Mouse (Mus musculus) hindbrain, embryonic 15.5 days (tissue): ENCODE data around the gene Specc1l. TPM values are rescaled to one million over a fixed set of nuclear protein-coding genes. Genes with fewer than 3 reads are reported as not detected.
A peak's percentile ranks its signal among the peaks of the same experiment; 100 is the strongest.

ENCODE experiments used
- ATAC-seq: fragments of 200-750 bp; cut with Nextera tagmentation; 2 replicates; pipeline ENCODE4 v1.8.0; 2017; ENCODE audit warnings: low read depth, moderate number of reproducible peaks, moderate TSS enrichment; ENCODE audit not compliant: low FRiP score
- H3K27ac ChIP-seq: fragments of 300-500 bp; sonication (generic); replicated peaks from 2 replicates; pipeline ENCODE4 v1.5.1; 2015; ENCODE audit warnings: mild to moderate bottlenecking, inconsistent platforms
- H3K27me3 ChIP-seq: fragments of 300-500 bp; sonication (generic); 2 replicates; pipeline ENCODE4 v1.6.1; 2015; ENCODE audit warnings: control low read depth, inconsistent platforms
- H3K36me3 ChIP-seq: fragments of 300-500 bp; sonication (generic); 2 replicates; pipeline ENCODE4 v1.6.1; 2015; ENCODE audit warnings: control low read depth, inconsistent platforms
- H3K4me1 ChIP-seq: fragments of 300-500 bp; sonication (generic); replicated peaks from 2 replicates; pipeline ENCODE4 v1.6.1; 2015; ENCODE audit warnings: control low read depth, inconsistent platforms
- H3K4me2 ChIP-seq: fragments of 300-500 bp; sonication (generic); 2 replicates; pipeline ENCODE4 v1.6.1; 2015; ENCODE audit warnings: moderate library complexity, mild to moderate bottlenecking, inconsistent platforms
- H3K4me3 ChIP-seq: fragments of 300-500 bp; sonication (generic); 2 replicates; pipeline ENCODE4 v1.5.1; 2015; ENCODE audit warnings: mild to moderate bottlenecking, inconsistent platforms
- H3K9ac ChIP-seq: fragments of 300-500 bp; sonication (generic); 2 replicates; pipeline ENCODE4 v1.6.1; 2015; ENCODE audit warnings: inconsistent platforms
- H3K9me3 ChIP-seq: fragments of 300-500 bp; sonication (generic); 2 replicates; pipeline ENCODE4 v1.6.1; 2016; ENCODE audit warnings: control low read depth, inconsistent platforms
- WGBS: fragments of 180-500 bp; shearing (Covaris S2); methylation state at CpG from one replicate; pipeline ENCODE4 v1.1.7; 2015; 5-methylcytosine and 5-hydroxymethylcytosine counted together
- polyA plus RNA-seq: library from polyadenylated mRNA; unstranded; fragments of >200 nt; fragmentation: Nextera tagmentation; extraction: Ambion mirVana; gene quantifications from 2 replicates; pipeline ENCODE4 v1.2.1, GENCODE M21; 2015

Specc1l gene
- polyA plus RNA-seq, 1 experiment from 2014 or later: 30.5 TPM

GRCm38 (mm10) chr10:75303324-75304048 is 91.6 kb downstream of the Specc1l start:
- H3K27ac ChIP-seq: peak overlapping the region; percentile 37
- peak; percentile 31; the same call in 1 of the 2 replicates for ATAC-seq
- H3K4me1 ChIP-seq: peaks cover 15% of the 10 kb centered on the region
- H3K36me3 ChIP-seq: peaks cover 14% of the 10 kb centered on the region
- 75% methylated on average over 8 of the region's 8 CpGs for WGBS
- no peaks in the 10 kb centered on the region for H3K27me3 ChIP-seq
- no peak overlapping the region for H3K9ac ChIP-seq
- H3K4me3 ChIP-seq: no peak overlapping the region
- H3K9me3 ChIP-seq: no peaks in the 10 kb centered on the region
- H3K4me2 ChIP-seq: no peak overlapping the region

- WGBS: 87% methylated on average over 5 of the region's 5 CpGs
- peaks cover 18% of the 10 kb centered on the region for H3K36me3 ChIP-seq
- no peaks in the 10 kb centered on the region for H3K9me3 ChIP-seq
- no peak overlapping the region for H3K4me3 ChIP-seq
- H3K27ac ChIP-seq: peak overlapping the region; percentile 12
- H3K4me1 ChIP-seq: peaks cover 15% of the 10 kb centered on the region
- no peak overlapping the region for H3K4me2 ChIP-seq
- H3K9ac ChIP-seq: no peak overlapping the region
- peak; percentile 16; the same call in 1 of the 2 replicates for ATAC-seq
- H3K27me3 ChIP-seq: no peaks in the 10 kb centered on the region
Observed at GRCm38 (mm10) chr10:75304049-75304405, 92.2 kb downstream of the Specc1l start.

- Histone ChIP-seq H3K4me2 (no peak overlapping the region), H3K27me3 (no peaks in the 10 kb centered on the region), H3K4me3 (no peak overlapping the region), H3K9ac (no peak overlapping the region), H3K27ac (peak overlapping the region; percentile 12), H3K4me1 (peaks cover 15% of the 10 kb centered on the region), H3K9me3 (no peaks in the 10 kb centered on the region), H3K36me3 (peaks cover 22% of the 10 kb centered on the region)
- peak; percentile 63 for ATAC-seq
- WGBS: 52% methylated on average over 6 of the region's 6 CpGs
Observed at GRCm38 (mm10) chr10:75304413-75304812, 92.5 kb downstream of the Specc1l start.

DNA sequence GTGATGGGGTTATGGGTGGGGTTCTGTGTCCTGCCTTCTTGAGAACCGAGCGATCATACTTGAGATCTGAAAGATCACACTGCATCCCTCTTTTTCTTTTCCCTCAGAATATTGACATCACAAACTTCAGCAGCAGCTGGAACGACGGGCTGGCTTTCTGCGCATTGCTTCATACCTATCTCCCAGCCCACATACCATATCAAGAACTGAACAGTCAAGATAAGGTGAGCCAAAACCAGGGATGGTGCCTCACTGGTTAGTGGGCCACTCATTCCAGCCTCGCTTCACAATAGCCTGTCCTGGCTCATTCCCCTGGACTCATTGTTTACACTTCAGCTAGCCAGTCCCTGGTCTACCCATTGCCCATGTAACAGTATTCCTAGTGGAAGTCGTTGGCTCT is 95.3 kb downstream of the Specc1l start:
- Histone ChIP-seq H3K36me3 (peaks cover 34% of the 10 kb centered on the region), H3K4me1 (peaks cover 15% of the 10 kb centered on the region), H3K4me2 (no peak overlapping the region), H3K4me3 (no peak overlapping the region), H3K27me3 (no peaks in the 10 kb centered on the region), H3K27ac (no peak overlapping the region), H3K9me3 (no peaks in the 10 kb centered on the region), H3K9ac (no peak overlapping the region)
- WGBS: 95% methylated on average over 7 of the region's 7 CpGs
- ATAC-seq: no peak

DNA sequence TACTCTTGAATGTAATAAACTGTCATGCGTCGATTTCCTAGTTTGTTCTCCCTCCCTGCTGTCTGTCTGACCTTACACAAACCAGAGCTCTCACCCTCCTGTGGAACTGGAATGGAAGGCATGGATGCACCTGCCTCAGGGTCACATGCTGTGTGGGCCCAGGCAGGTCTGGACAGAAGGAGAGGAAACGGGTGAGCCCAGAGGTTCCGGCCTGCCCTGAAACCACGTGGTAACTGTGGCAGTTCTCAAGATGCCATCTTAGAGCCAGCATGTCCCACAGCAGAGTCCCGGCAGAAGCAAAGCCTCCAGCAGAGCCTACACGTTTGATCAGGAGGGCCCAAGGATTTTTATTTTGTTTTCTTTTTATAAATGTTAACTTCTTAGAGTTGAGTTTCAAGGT is 100.5 kb downstream of the Specc1l start:
- peaks cover 29% of the 10 kb centered on the region for H3K36me3 ChIP-seq
- H3K9ac ChIP-seq: no peak overlapping the region
- WGBS: 84% methylated on average over 7 of the region's 7 CpGs
- peaks cover 10% of the 10 kb centered on the region for H3K4me1 ChIP-seq
- no peaks in the 10 kb centered on the region for H3K9me3 ChIP-seq
- H3K27ac ChIP-seq: no peak overlapping the region
- H3K27me3 ChIP-seq: 0 out of 2 replicates have a peak, but pooled peaks cover 4% of the 10 kb centered on the region
- ATAC-seq: no peak
- no peak overlapping the region for H3K4me3 ChIP-seq
- H3K4me2 ChIP-seq: no peak overlapping the region

GRCm38 (mm10) chr10:75314190-75314980 is 102.5 kb downstream of the Specc1l start:
- Histone ChIP-seq H3K9me3 (no peaks in the 10 kb centered on the region), H3K36me3 (peaks cover 12% of the 10 kb centered on the region), H3K9ac (no peak overlapping the region), H3K27me3 (peaks cover 22% of the 10 kb centered on the region), H3K4me1 (peaks cover 12% of the 10 kb centered on the region), H3K4me3 (no peak overlapping the region), H3K4me2 (no peak overlapping the region), H3K27ac (no peak overlapping the region)
- WGBS: 73% methylated on average over 6 of the region's 6 CpGs
- ATAC-seq: no peak

DNA sequence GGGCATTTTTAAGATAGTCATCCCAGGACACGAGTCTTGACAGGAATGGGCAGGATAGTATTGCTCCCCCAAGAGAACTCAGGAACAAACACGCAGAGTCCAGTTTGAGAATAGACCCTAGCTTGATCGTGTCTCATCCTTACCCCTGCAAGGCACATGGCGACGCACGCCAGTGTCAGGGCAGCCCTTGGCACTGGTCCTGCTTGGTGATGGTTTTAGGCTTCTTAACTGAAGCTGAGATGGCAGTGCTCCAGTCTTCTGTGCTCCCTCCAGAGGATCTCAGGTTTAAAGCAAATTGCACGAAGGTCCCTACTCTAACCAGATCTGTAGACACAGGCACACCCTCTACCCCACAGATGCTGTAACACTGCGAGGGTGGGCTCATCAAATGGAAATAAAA is 103.9 kb downstream of the Specc1l start:
- H3K36me3 ChIP-seq: no peaks in the 10 kb centered on the region; the same call in 1 of the 2 replicates
- no peak overlapping the region for H3K27ac ChIP-seq
- peaks cover 12% of the 10 kb centered on the region for H3K4me1 ChIP-seq
- no peak overlapping the region for H3K4me3 ChIP-seq
- WGBS: 75% methylated on average over 8 of the region's 8 CpGs
- H3K9ac ChIP-seq: no peak overlapping the region
- ATAC-seq: no peak
- no peak overlapping the region for H3K4me2 ChIP-seq
- peaks cover 23% of the 10 kb centered on the region for H3K27me3 ChIP-seq
- H3K9me3 ChIP-seq: no peaks in the 10 kb centered on the region

- no peaks in the 10 kb centered on the region for H3K36me3 ChIP-seq
- H3K4me1 ChIP-seq: peaks cover 12% of the 10 kb centered on the region
- H3K4me2 ChIP-seq: peak overlapping the region; percentile 52
- no peaks in the 10 kb centered on the region for H3K9me3 ChIP-seq
- H3K27ac ChIP-seq: no peak overlapping the region
- peak; percentile 27; the same call in 1 of the 2 replicates for ATAC-seq
- peaks cover 23% of the 10 kb centered on the region for H3K27me3 ChIP-seq
- no peak overlapping the region for H3K9ac ChIP-seq
- WGBS: 8% methylated on average over 9 of the region's 9 CpGs
- H3K4me3 ChIP-seq: peak overlapping the region; percentile 37
Observed at GRCm38 (mm10) chr10:75316472-75316871, 104.6 kb downstream of the Specc1l start.

DNA sequence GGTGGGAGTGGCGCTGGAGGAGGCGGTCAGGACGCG is 104.8 kb downstream of the Specc1l start, which contains the start of gene Adora2a:
Adora2a (plus strand) TSS at position 6 of the 36 bp plus-strand sequence.
- Histone ChIP-seq H3K4me2 (peak within 1 kb of the TSS; percentile 52), H3K27me3 (peaks cover 23% of the 10 kb centered on the region), H3K9ac (peak within 1 kb of the TSS; percentile 20), H3K27ac (peak within 1 kb of the TSS; percentile 10; the same call in 1 of the 2 replicates), H3K9me3 (no peaks in the 10 kb centered on the region), H3K36me3 (no peaks in the 10 kb centered on the region), H3K4me1 (peaks cover 12% of the 10 kb centered on the region), H3K4me3 (peak within 1 kb of the TSS; percentile 37)
- no peak for ATAC-seq
- WGBS: 4% methylated on average over 4 of the region's 4 CpGs

DNA sequence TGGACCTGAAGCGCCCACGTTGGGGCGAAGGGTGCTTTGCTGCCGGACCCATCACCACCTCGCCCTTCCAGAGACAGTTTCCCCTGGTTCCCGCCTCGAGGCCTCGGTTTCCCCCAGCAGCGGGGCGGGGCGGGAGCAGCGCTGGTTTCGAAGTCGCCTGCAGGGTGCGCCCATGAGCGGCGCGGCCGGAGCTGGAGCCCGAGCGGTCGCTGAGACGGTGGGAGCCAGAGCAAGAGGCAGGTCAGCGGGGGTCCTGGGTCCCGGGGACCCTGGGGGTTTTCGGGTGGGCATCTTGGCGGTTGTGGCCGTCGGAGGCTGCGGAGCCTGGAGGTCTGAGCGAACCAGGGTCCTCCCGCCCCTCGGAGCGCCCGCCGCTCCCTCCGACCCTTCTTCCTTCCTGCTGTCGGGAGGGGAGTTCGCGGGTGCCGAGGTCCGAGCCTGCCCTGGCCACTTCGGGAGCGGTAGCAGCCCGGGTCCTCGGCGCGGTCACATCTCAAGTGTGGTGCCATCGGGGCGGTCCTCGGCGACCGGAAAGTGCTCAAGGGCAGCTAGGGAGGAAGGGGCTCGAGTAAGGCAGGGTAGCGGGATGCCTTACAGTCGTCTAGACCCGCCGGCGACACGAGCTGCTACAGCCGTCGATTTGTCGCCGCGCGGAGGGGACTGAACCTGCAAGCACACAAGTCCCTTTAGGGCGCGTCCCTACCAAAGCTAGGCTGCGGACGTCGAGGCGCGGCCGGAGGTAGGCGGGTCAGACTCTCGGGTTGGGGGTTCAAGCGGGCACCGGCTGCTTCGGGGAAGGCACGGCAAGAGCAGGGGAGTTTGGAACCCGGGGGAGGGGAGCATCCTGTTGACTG is 105.3 kb downstream of the Specc1l start:
- peak; percentile 46; the same call in 1 of the 2 replicates for ATAC-seq
- Histone ChIP-seq H3K4me1 (peaks cover 12% of the 10 kb centered on the region), H3K9me3 (no peaks in the 10 kb centered on the region), H3K9ac (peak overlapping the region; percentile 20), H3K27ac (peak overlapping the region; percentile 10; the same call in 1 of the 2 replicates), H3K36me3 (no peaks in the 10 kb centered on the region), H3K4me2 (peak overlapping the region; percentile 52), H3K27me3 (peaks cover 23% of the 10 kb centered on the region), H3K4me3 (peak overlapping the region; percentile 37)
- 1% methylated on average over 72 of the region's 81 CpGs for WGBS

- H3K9ac ChIP-seq: no peak overlapping the region
- ATAC-seq: no peak
Observed at GRCm38 (mm10) chr10:75318206-75318605, 106.3 kb downstream of the Specc1l start.

GRCm38 (mm10) chr10:75320321-75320720 is 108.4 kb downstream of the Specc1l start:
- Histone ChIP-seq H3K9me3 (no peaks in the 10 kb centered on the region), H3K4me1 (peaks cover 12% of the 10 kb centered on the region), H3K27me3 (peaks cover 23% of the 10 kb centered on the region), H3K27ac (no peak overlapping the region), H3K4me3 (no peak overlapping the region), H3K9ac (no peak overlapping the region), H3K36me3 (no peaks in the 10 kb centered on the region), H3K4me2 (no peak overlapping the region)
- no peak for ATAC-seq
- WGBS: 69% methylated on average over 4 of the region's 4 CpGs

More at GRCm38 (mm10) chr10:75318206-75318605, 106.3 kb downstream of the Specc1l start:
- no peak overlapping the region for H3K27ac ChIP-seq
- H3K4me3 ChIP-seq: peak overlapping the region; percentile 37
- peak overlapping the region; percentile 52; the same call in 1 of the 2 replicates for H3K4me2 ChIP-seq
- WGBS: 83% methylated on average over 6 of the region's 6 CpGs
- no peaks in the 10 kb centered on the region for H3K9me3 ChIP-seq
- H3K4me1 ChIP-seq: peaks cover 12% of the 10 kb centered on the region
- no peaks in the 10 kb centered on the region for H3K36me3 ChIP-seq
- peaks cover 23% of the 10 kb centered on the region for H3K27me3 ChIP-seq
